Mouse (Mus musculus) midbrain, postnatal 0 days (tissue): ENCODE measurements around the gene Fbll1. TPM values are rescaled to one million over a fixed set of nuclear protein-coding genes. Genes with fewer than 3 reads are reported as not detected.
"Not testable (repeated sequence)": the region's sequence is repeated elsewhere in the genome, so short reads cannot be mapped to it uniquely, and the experiment has no call there.

Experiments used
- ATAC-seq: fragments of 200-750 bp; cut with Nextera tagmentation; 2 replicates; pipeline ENCODE4 v1.8.0; 2017; ENCODE audit warnings: moderate number of reproducible peaks, mild to moderate bottlenecking, moderate TSS enrichment, moderate library complexity; ENCODE audit not compliant: low FRiP score
- DNase-seq: peaks from one replicate; pipeline ENCODE4 v3.0.0-alpha.2; 2015; ENCODE audit warnings: low spot score
- H3K27ac ChIP-seq: fragments of 300-500 bp; sonication (generic); 2 replicates; pipeline ENCODE4 v1.5.1; 2014; ENCODE audit warnings: low read depth, mild to moderate bottlenecking, low read length, mixed read lengths
- H3K27me3 ChIP-seq: fragments of 300-500 bp; sonication (generic); 2 replicates; pipeline ENCODE4 v1.6.1; 2014; ENCODE audit warnings: low read length, control low read depth, mixed read lengths; ENCODE audit not compliant: insufficient read depth
- H3K36me3 ChIP-seq: fragments of 300-500 bp; sonication (generic); 2 replicates; pipeline ENCODE4 v1.6.1; 2014; ENCODE audit warnings: low read length, control low read depth, mixed read lengths; ENCODE audit not compliant: insufficient read depth
- H3K4me1 ChIP-seq: fragments of 300-500 bp; sonication (generic); 2 replicates; pipeline ENCODE4 v1.6.1; 2014; ENCODE audit warnings: mild to moderate bottlenecking, control low read depth, antibody characterized with exemption, low read length, mixed read lengths; ENCODE audit not compliant: insufficient read depth
- H3K4me2 ChIP-seq: fragments of 300-500 bp; sonication (generic); 2 replicates; pipeline ENCODE4 v1.6.1; 2014; ENCODE audit warnings: low read depth, mild to moderate bottlenecking, low read length, mixed read lengths; ENCODE audit not compliant: poor library complexity, severe bottlenecking
- H3K4me3 ChIP-seq: fragments of 300-500 bp; sonication (generic); 2 replicates; pipeline ENCODE4 v1.5.1; 2014; ENCODE audit warnings: low read depth, mild to moderate bottlenecking, low read length, moderate library complexity
- H3K9ac ChIP-seq: fragments of 300-500 bp; sonication (generic); replicated peaks from 2 replicates; pipeline ENCODE4 v1.6.1; 2014; ENCODE audit warnings: mild to moderate bottlenecking, low read length, moderate library complexity, mixed read lengths; ENCODE audit not compliant: poor library complexity, severe bottlenecking
- H3K9me3 ChIP-seq: fragments of 300-500 bp; sonication (generic); 2 replicates; pipeline ENCODE4 v1.6.1; 2016; ENCODE audit warnings: low read length, control low read depth
- CTCF ChIP-seq: IDR thresholded peaks from 2 replicates; pipeline ENCODE4 v1.5.1; 2016; ENCODE audit warnings: antibody characterized with exemption, mild to moderate bottlenecking
- WGBS: fragments of 180-500 bp; shearing (Covaris S2); extraction: QIAGEN DNeasy Blood & Tissue Kit; methylation state at CpG from one replicate; pipeline ENCODE4 v1.1.7; 2014; 5-methylcytosine and 5-hydroxymethylcytosine counted together
- polyA plus RNA-seq: library from polyadenylated mRNA; unstranded; fragments of >200 nt; fragmentation: Nextera tagmentation; extraction: Ambion mirVana; gene quantifications from 2 replicates; pipeline ENCODE4 v1.2.1, GENCODE M21; 2015
- total RNA-seq: library from RNA; depleted of rRNA; stranded (reverse); fragments of >200 nt; gene quantifications from 2 replicates; pipeline ENCODE4 v1.2.3, GENCODE M21; 2014

Fbll1 gene
- total and polyA plus RNA-seq, 2 experiments from 2014 or later, result 34.6 to 75.5 TPM

GRCm38 (mm10) chr11:35827714-35828113, 29.0 kb upstream of the Fbll1 start:
- no peak for TF ChIP-seq CTCF
- H3K4me2 ChIP-seq, result no peak overlapping the region
- no peaks in the 10 kb centered on the region for H3K4me1 ChIP-seq
- H3K27ac ChIP-seq, result no peak overlapping the region
- peaks cover 36% of the 10 kb centered on the region for H3K36me3 ChIP-seq
- ATAC-seq (no peak), DNase-seq (no peak)
- no peaks in the 10 kb centered on the region for H3K27me3 ChIP-seq
- no peaks in the 10 kb centered on the region for H3K9me3 ChIP-seq
- no peak overlapping the region for H3K4me3 ChIP-seq
- no peak overlapping the region for H3K9ac ChIP-seq
- 92% methylated on average over 6 of the region's 6 CpGs for WGBS

DNA sequence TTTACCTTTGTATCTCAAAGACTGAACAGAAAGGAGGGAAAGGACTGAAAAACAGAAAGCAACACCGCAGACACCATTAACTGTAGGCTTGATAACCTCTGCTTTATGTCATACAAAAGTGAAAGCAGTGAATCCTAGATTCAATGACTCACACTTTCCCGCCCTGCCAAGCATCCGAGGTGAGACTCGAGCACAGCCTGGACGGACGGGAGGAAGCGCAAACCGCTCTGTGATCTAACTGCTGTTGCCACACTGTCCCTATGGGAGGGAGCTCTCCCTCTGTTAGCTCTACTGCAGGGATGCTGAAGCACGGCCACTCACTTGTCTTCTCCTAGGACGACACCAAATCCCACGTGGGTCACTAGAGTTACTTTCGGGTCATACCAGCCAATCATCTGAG, 17.6 kb upstream of the Fbll1 start:
- Histone ChIP-seq H3K4me3 (no peak overlapping the region), H3K4me1 (no peaks in the 10 kb centered on the region), H3K36me3 (peaks cover 71% of the 10 kb centered on the region), H3K27ac (no peak overlapping the region), H3K9me3 (no peaks in the 10 kb centered on the region), H3K9ac (no peak overlapping the region), H3K27me3 (no peaks in the 10 kb centered on the region), H3K4me2 (no peak overlapping the region)
- no peak for ATAC-seq
- no peak for DNase-seq
- 94% methylated on average over 12 of the region's 12 CpGs for WGBS
- no peak for TF ChIP-seq CTCF

DNA sequence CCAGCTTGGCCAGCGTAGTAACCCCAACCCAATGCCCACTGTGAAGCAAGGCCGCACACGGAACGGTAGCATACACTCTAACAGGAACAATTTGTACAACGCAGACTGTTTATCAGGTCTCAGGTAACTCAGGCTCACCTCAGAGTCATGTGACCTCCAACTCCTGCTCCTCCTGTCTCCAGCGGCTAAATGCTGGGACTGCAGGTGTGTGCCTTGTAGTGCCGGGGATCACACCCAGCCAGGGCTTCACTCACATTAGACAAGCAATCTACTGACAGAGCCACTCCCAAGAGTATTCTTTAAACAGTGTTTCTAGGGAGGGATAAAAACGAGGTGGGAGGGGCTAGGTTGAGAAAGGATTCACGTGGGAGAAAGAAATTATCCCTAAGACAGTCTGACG, 12.8 kb upstream of the Fbll1 start:
- DNase-seq (no peak), ATAC-seq (no peak)
- Histone ChIP-seq H3K9ac (no peak overlapping the region), H3K4me3 (no peak overlapping the region), H3K27me3 (no peaks in the 10 kb centered on the region), H3K36me3 (peaks cover 63% of the 10 kb centered on the region), H3K9me3 (no peaks in the 10 kb centered on the region), H3K4me2 (no peak overlapping the region), H3K27ac (no peak overlapping the region), H3K4me1 (no peaks in the 10 kb centered on the region)
- TF ChIP-seq CTCF, result no peak
- 85% methylated on average over 10 of the region's 10 CpGs for WGBS

DNA sequence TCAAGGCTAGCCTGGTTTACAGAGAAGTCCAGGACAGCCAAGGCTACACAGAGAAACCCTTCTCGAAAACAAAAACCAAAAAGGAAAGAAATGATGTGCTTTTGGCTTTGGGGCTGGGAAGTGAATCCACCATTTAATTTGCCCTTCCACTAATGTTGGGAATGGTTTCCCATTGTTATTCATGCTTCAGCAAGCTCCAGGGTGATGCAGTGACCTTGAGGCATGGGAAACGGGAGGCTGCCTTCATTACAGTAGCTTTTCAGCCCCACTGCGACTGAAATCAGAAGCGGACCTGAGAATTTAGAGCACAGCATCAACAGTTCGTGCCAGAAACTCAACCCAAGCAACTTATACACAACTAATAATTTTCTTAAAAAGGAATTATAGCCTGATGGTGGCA, 2.6 kb upstream of the Fbll1 start:
- TF ChIP-seq CTCF, result no peak
- Histone ChIP-seq H3K4me2 (no peak overlapping the region), H3K9ac (no peak overlapping the region), H3K27me3 (no peaks in the 10 kb centered on the region), H3K27ac (no peak overlapping the region), H3K4me3 (no peak overlapping the region), H3K36me3 (no peaks in the 10 kb centered on the region), H3K9me3 (no peaks in the 10 kb centered on the region), H3K4me1 (peaks cover 5% of the 10 kb centered on the region)
- WGBS, result 79% methylated on average over 5 of the region's 5 CpGs
- no peak for DNase-seq
- ATAC-seq, result no peak

GRCm38 (mm10) chr11:35798495-35798820, 226 bp downstream of the Fbll1 start:
- Histone ChIP-seq H3K27me3 (no peaks in the 10 kb centered on the region), H3K4me3 (peak overlapping the region; percentile 61), H3K27ac (peak overlapping the region; percentile 95), H3K4me2 (peak overlapping the region; percentile 59), H3K4me1 (peaks cover 6% of the 10 kb centered on the region), H3K36me3 (no peaks in the 10 kb centered on the region), H3K9me3 (no peaks in the 10 kb centered on the region), H3K9ac (peak overlapping the region; percentile 92)
- WGBS, result 3% methylated on average over 18 of the region's 23 CpGs
- DNase-seq (peak; percentile 92), ATAC-seq (peak; percentile 94)
- TF ChIP-seq CTCF, result no peak

- Histone ChIP-seq H3K36me3 (no peaks in the 10 kb centered on the region), H3K9ac (peak overlapping the region; percentile 92), H3K4me2 (peak overlapping the region; percentile 59), H3K27ac (peak overlapping the region; percentile 95), H3K9me3 (no peaks in the 10 kb centered on the region), H3K4me1 (peaks cover 6% of the 10 kb centered on the region), H3K27me3 (no peaks in the 10 kb centered on the region), H3K4me3 (peak overlapping the region; percentile 61)
- 2% methylated on average over 66 of the region's 86 CpGs for WGBS
- ATAC-seq (peak; percentile 77), DNase-seq (peak; percentile 44)
- TF ChIP-seq CTCF, result no peak
These were observed 761 bp downstream of the Fbll1 start for GRCm38 (mm10) chr11:35797751-35798494.

GRCm38 (mm10) chr11:35792800-35793199, 5.9 kb downstream of the Fbll1 start:
- H3K9ac ChIP-seq, H3K4me2 ChIP-seq, H3K9me3 ChIP-seq, H3K36me3 ChIP-seq, ATAC-seq, DNase-seq, H3K27me3 ChIP-seq, H3K4me3 ChIP-seq, H3K4me1 ChIP-seq, H3K27ac ChIP-seq: not testable (repeated sequence)
- 82% methylated on average over 5 of the region's 5 CpGs for WGBS
